Mouse (Mus musculus): ENCODE data around the gene Gadd45g. TPM values are rescaled to one million over a fixed set of nuclear protein-coding genes. Genes with fewer than 3 reads are reported as not detected.

The Gadd45g gene
- total RNA-seq, 1 experiment from 2014 or later = 10.1 TPM

- ATAC-seq (replicated peaks; ENCODE audit: low read depth, poor library complexity, severe bottlenecking) = no peak
Observed at GRCm38 (mm10) chr13:51879571-51879970, 33.1 kb downstream of the Gadd45g start.

GRCm38 (mm10) chr13:51880019-51880418 lies 33.5 kb downstream of the Gadd45g start:
- no peak for ATAC-seq (replicated peaks; ENCODE audit: low read depth, poor library complexity, severe bottlenecking)

- ATAC-seq (replicated peaks; ENCODE audit: low read depth, poor library complexity, severe bottlenecking) = peak; percentile 53
Observed at GRCm38 (mm10) chr13:51881271-51882128, 35.0 kb downstream of the Gadd45g start.

- ATAC-seq (replicated peaks; ENCODE audit: low read depth, poor library complexity, severe bottlenecking) = no peak
Observed at GRCm38 (mm10) chr13:51882218-51882617, 35.7 kb downstream of the Gadd45g start.

- no peak for ATAC-seq (replicated peaks; ENCODE audit: low read depth, poor library complexity, severe bottlenecking)
Observed at GRCm38 (mm10) chr13:51884250-51884649, 37.8 kb downstream of the Gadd45g start.

- ATAC-seq (replicated peaks; ENCODE audit: low read depth, poor library complexity, severe bottlenecking) = peak; percentile 30; the same call in 1 of the 2 replicates
Observed at GRCm38 (mm10) chr13:51885594-51885993, 39.1 kb downstream of the Gadd45g start.

GRCm38 (mm10) chr13:51886085-51886484 lies 39.6 kb downstream of the Gadd45g start:
- ATAC-seq (replicated peaks; ENCODE audit: low read depth, poor library complexity, severe bottlenecking) = peak; percentile 59

GRCm38 (mm10) chr13:51886723-51887122 lies 40.2 kb downstream of the Gadd45g start:
- no peak for ATAC-seq (replicated peaks; ENCODE audit: low read depth, poor library complexity, severe bottlenecking)

- no peak for ATAC-seq (replicated peaks; ENCODE audit: low read depth, poor library complexity, severe bottlenecking)
Observed at GRCm38 (mm10) chr13:51888426-51888825, 41.9 kb downstream of the Gadd45g start.

- 0 out of 2 replicates have a peak, but pooled peaks have one; percentile 36 for ATAC-seq (replicated peaks; ENCODE audit: low read depth, poor library complexity, severe bottlenecking)
Observed at GRCm38 (mm10) chr13:51891825-51892532, 45.5 kb downstream of the Gadd45g start.

- ATAC-seq (replicated peaks; ENCODE audit: low read depth, poor library complexity, severe bottlenecking) = no peak
Observed at GRCm38 (mm10) chr13:51897579-51897978, 51.1 kb downstream of the Gadd45g start.

Other genes with a start within 250 kb of the Gadd45g start
- gene Cks2, start 201.4 kb upstream of the Gadd45g start, total RNA-seq (2017) = 260 and 278 TPM in 2 replicates
- 27.0 and 29.1 TPM in 2 replicates for gene Secisbp2, start 195.0 kb upstream of the Gadd45g start, total RNA-seq (2017)
- gene Sema4d, start 52.9 kb upstream of the Gadd45g start, total RNA-seq (2017) = 30.5 and 33.0 TPM in 2 replicates

All from common myeloid progenitor, adult 5-6 weeks (primary cell).